Mouse (Mus musculus) ES-Bruce4 (cell line): Measurements from ENCODE around the gene Tcfl5. TPM values are rescaled to one million over a fixed set of nuclear protein-coding genes. Genes with fewer than 3 reads are reported as not detected.
A peak's percentile ranks its signal among the peaks of the same experiment; 100 is the strongest.

Experiments
- H3K27ac ChIP-seq: 2 replicates; pipeline ENCODE4 v1.5.1; 2012; ENCODE audit warnings: low read length, inconsistent platforms; ENCODE audit not compliant: insufficient read depth
- H3K27me3 ChIP-seq: 2 replicates; pipeline ENCODE4 v1.6.1; 2012; ENCODE audit warnings: mild to moderate bottlenecking, low read length, inconsistent platforms; ENCODE audit not compliant: control insufficient read depth, poor library complexity, insufficient read depth, severe bottlenecking
- H3K36me3 ChIP-seq: 2 replicates; pipeline ENCODE4 v1.6.1; 2012; ENCODE audit warnings: inconsistent platforms, mild to moderate bottlenecking, low read length, moderate library complexity; ENCODE audit not compliant: control insufficient read depth, poor library complexity, insufficient read depth, severe bottlenecking
- H3K4me1 ChIP-seq: one replicate; pipeline ENCODE4 v1.8.1; 2011; ENCODE audit warnings: low read length; ENCODE audit not compliant: control insufficient read depth, insufficient read depth
- H3K4me3 ChIP-seq: 2 replicates; pipeline ENCODE4 v1.5.1; 2011; ENCODE audit warnings: low read depth, mild to moderate bottlenecking, low read length
- H3K9ac ChIP-seq: 2 replicates; pipeline ENCODE4 v1.6.1; 2012; ENCODE audit warnings: low read depth, mild to moderate bottlenecking, inconsistent platforms; ENCODE audit not compliant: poor library complexity, severe bottlenecking
- H3K9me3 ChIP-seq: replicated peaks from 2 replicates; pipeline ENCODE4 v1.6.1; 2012; ENCODE audit warnings: mild to moderate bottlenecking, low read length, inconsistent platforms; ENCODE audit not compliant: control insufficient read depth, poor library complexity, insufficient read depth, severe bottlenecking
- CTCF ChIP-seq: IDR thresholded peaks from one replicate; pipeline ENCODE4 v1.8.1; 2011; ENCODE audit warnings: low read depth, low read length
- EP300 ChIP-seq: IDR thresholded peaks from 2 replicates; pipeline ENCODE4 v1.6.1; 2011; ENCODE audit warnings: low read depth, low read length; ENCODE audit not compliant: insufficient read depth
- POLR2A ChIP-seq: IDR thresholded peaks from one replicate; pipeline ENCODE4 v1.8.1; 2011; ENCODE audit warnings: low read length; ENCODE audit not compliant: insufficient read depth
- polyA plus RNA-seq: library from polyadenylated mRNA; stranded (reverse); fragments of >200 nt; gene quantifications from 2 replicates; pipeline ENCODE4 v1.2.4, GENCODE M21; 2011; ENCODE audit warnings: low read depth; ENCODE audit not compliant: missing spikeins, insufficient read depth, insufficient read length

Tcfl5 gene
- polyA plus RNA-seq, 1 experiment, result 37.5 TPM

GRCm38 (mm10) chr2:180655150-180655549 lies 12.6 kb upstream of the Tcfl5 start:
- Histone ChIP-seq H3K4me1 (no peaks in the 10 kb centered on the region), H3K27me3 (no peaks in the 10 kb centered on the region), H3K36me3 (no peaks in the 10 kb centered on the region), H3K4me3 (no peak overlapping the region), H3K9me3 (no peaks in the 10 kb centered on the region), H3K9ac (no peak overlapping the region), H3K27ac (no peak overlapping the region)
- no peak for TF ChIP-seq EP300
- TF ChIP-seq POLR2A, result no peak
- no peak for TF ChIP-seq CTCF

- H3K36me3 ChIP-seq, result no peaks in the 10 kb centered on the region
- H3K27ac ChIP-seq, result no peak overlapping the region
- H3K27me3 ChIP-seq, result no peaks in the 10 kb centered on the region
- no peak overlapping the region for H3K4me3 ChIP-seq
- no peaks in the 10 kb centered on the region for H3K9me3 ChIP-seq
- H3K4me1 ChIP-seq, result no peaks in the 10 kb centered on the region
- H3K9ac ChIP-seq, result no peak overlapping the region
- TF ChIP-seq CTCF, result no peak
Observed at GRCm38 (mm10) chr2:180654666-180655065, 12.2 kb upstream of the Tcfl5 start.

DNA sequence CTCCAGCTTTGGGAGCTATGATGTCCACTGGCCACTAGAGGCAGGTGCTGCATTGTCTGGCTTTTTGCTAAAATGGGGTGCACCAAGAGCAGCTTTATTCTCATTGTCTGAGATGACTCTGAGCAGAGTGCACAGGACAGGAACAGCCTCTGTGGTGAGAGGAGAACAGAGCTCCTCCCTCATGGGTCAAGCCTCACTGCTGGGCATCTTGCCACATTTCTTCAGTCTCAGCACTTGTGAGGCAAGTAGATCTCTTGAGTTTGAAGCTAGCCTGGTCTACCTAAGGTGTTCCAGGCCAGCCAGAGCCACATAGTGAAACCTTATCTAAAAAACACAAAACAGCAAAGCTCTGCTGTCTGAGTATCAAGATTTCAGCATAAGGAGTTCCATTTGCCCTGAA lies 4.3 kb upstream of the Tcfl5 start:
- TF ChIP-seq POLR2A, result no peak
- no peak for TF ChIP-seq CTCF
- no peak for TF ChIP-seq EP300
- H3K9ac ChIP-seq, result no peak overlapping the region
- H3K36me3 ChIP-seq, result no peaks in the 10 kb centered on the region
- H3K27me3 ChIP-seq, result no peaks in the 10 kb centered on the region; the same call in 1 of the 2 replicates
- H3K4me3 ChIP-seq, result no peak overlapping the region
- H3K27ac ChIP-seq, result no peak overlapping the region
- no peaks in the 10 kb centered on the region for H3K4me1 ChIP-seq
- H3K9me3 ChIP-seq, result no peaks in the 10 kb centered on the region

DNA sequence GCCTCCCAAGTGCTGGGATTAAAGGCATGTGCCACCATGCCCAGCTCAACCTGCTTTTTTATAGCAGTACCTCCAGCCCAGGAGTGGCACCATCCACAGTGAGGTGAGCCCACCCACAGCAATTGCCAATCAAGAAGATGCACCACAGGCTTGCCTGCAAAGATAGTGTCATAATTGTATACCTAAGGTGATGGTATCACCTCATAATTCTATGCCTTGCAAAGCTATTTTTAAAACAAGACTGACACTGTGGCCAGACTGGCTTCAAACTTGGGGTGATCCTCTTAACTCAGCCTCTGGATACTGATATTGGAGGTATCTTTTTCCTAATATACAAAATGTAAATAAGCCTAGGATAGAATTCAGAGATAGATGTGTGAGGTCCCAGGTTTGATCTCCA lies 1.1 kb upstream of the Tcfl5 start:
- no peak overlapping the region for H3K9ac ChIP-seq
- H3K36me3 ChIP-seq, result peaks cover 6% of the 10 kb centered on the region; the same call in 1 of the 2 replicates
- peaks cover 3% of the 10 kb centered on the region for H3K4me1 ChIP-seq
- H3K9me3 ChIP-seq, result no peaks in the 10 kb centered on the region
- no peak overlapping the region for H3K27ac ChIP-seq
- H3K4me3 ChIP-seq, result no peak overlapping the region
- H3K27me3 ChIP-seq, result no peaks in the 10 kb centered on the region
- no peak for TF ChIP-seq POLR2A
- TF ChIP-seq CTCF, result no peak

GRCm38 (mm10) chr2:180641576-180642554 lies 643 bp downstream of the Tcfl5 start:
- peaks cover 3% of the 10 kb centered on the region for H3K4me1 ChIP-seq
- H3K4me3 ChIP-seq, result peak overlapping the region; percentile 75
- H3K27ac ChIP-seq, result no peak overlapping the region
- no peaks in the 10 kb centered on the region for H3K9me3 ChIP-seq
- peak overlapping the region; percentile 91 for H3K9ac ChIP-seq
- H3K27me3 ChIP-seq, result no peaks in the 10 kb centered on the region
- H3K36me3 ChIP-seq, result peaks cover 17% of the 10 kb centered on the region
- TF ChIP-seq POLR2A (peak; percentile 23), CTCF (no peak)

DNA sequence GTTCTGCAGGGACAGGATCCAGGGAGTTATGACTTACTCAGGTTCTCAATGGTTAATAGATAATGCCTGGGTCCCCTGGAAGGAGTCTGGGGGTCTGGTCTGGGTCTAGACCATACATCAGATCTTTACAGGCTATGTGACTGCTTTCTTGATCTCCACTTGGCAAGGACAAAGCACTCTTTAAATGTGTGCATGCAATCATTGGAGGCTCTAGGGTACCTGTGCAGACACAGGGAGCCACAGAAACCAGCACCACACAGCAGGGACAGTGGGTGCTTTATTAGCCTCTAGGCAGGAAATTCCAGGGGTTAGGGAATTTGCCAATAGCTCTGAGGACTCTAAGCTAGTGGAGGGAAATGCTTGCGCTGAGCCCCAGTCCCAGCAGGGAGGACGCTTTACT lies 30.6 kb downstream of the Tcfl5 start:
- H3K27me3 ChIP-seq, result no peaks in the 10 kb centered on the region
- no peaks in the 10 kb centered on the region for H3K4me1 ChIP-seq
- no peak overlapping the region for H3K9ac ChIP-seq
- H3K4me3 ChIP-seq, result no peak overlapping the region
- H3K9me3 ChIP-seq, result no peaks in the 10 kb centered on the region
- H3K27ac ChIP-seq, result no peak overlapping the region
- no peaks in the 10 kb centered on the region for H3K36me3 ChIP-seq
- TF ChIP-seq POLR2A (no peak), CTCF (no peak)
